8 mouse cellular contexts compared by ENCODE assay signal in genomic region chr3:95014428-95015151, GRCm38 (mm10). TPM values are rescaled to one million over a fixed set of nuclear protein-coding genes. Genes with fewer than 3 reads are reported as not detected.
DNase-seq lines count a peak whose midpoint lies in the region; ATAC-seq and TF ChIP-seq lines count a peak whose summit lies in the region.

No protein-coding gene starts in this region.

- intact Hi-C loops in left cerebral cortex, postnatal 25 days (cut with DNase I): no loop called here

- no peaks in the 10 kb centered on the region for H3K27me3 ChIP-seq in forebrain, embryonic 13.5 days
- no peaks in the 10 kb centered on the region for H3K27me3 ChIP-seq in hindbrain, embryonic 14.5 days (ENCODE audit: control insufficient read depth, insufficient read depth, low read length)
- no peaks in the 10 kb centered on the region for H3K27me3 ChIP-seq in limb, embryonic 14.5 days (ENCODE audit: control insufficient read depth, insufficient read depth, low read length)
- H3K27me3 ChIP-seq in midbrain, embryonic 13.5 days: no peaks in the 10 kb centered on the region

- H3K9me3 ChIP-seq in forebrain, embryonic 13.5 days (replicated peaks): no peaks in the 10 kb centered on the region
- H3K9me3 ChIP-seq in hindbrain, embryonic 14.5 days (ENCODE audit: control insufficient read depth, low read length): no peaks in the 10 kb centered on the region
- no peaks in the 10 kb centered on the region for H3K9me3 ChIP-seq in limb, embryonic 14.5 days (ENCODE audit: control insufficient read depth, low read length)
- H3K9me3 ChIP-seq in midbrain, embryonic 13.5 days: no peaks in the 10 kb centered on the region

- H3K27ac ChIP-seq in forebrain, embryonic 13.5 days: peak overlapping the region; percentile 76
- peak overlapping the region; percentile 97 for H3K27ac ChIP-seq in hindbrain, embryonic 14.5 days
- peak overlapping the region; percentile 68; the same call in 1 of the 2 replicates for H3K27ac ChIP-seq in limb, embryonic 14.5 days (replicated peaks; ENCODE audit: low read depth, low read length)
- peak overlapping the region; percentile 78 for H3K27ac ChIP-seq in midbrain, embryonic 13.5 days

- peak; percentile 1 for ATAC-seq in forebrain, embryonic 13.5 days
- ATAC-seq in hindbrain, embryonic 14.5 days (ENCODE audit: low FRiP score): peak; percentile 3
- no peak for ATAC-seq in limb, embryonic 14.5 days (ENCODE audit: low FRiP score, low read depth)
- peak; percentile 19 for ATAC-seq in midbrain, embryonic 13.5 days

- TF ChIP-seq POLR2A in limb, embryonic 14.5 days (IDR thresholded peaks at IDR 0.05; ENCODE audit: borderline replicate concordance, extremely low read depth, insufficient read depth, insufficient read length): no peak

- H3K36me3 ChIP-seq in forebrain, embryonic 13.5 days (ENCODE audit: poor library complexity, severe bottlenecking): peaks cover 29% of the 10 kb centered on the region
- peaks cover 27% of the 10 kb centered on the region for H3K36me3 ChIP-seq in hindbrain, embryonic 14.5 days (replicated peaks; ENCODE audit: control insufficient read depth, insufficient read depth)
- H3K36me3 ChIP-seq in limb, embryonic 14.5 days (ENCODE audit: control insufficient read depth, insufficient read depth, low read length): peaks cover 26% of the 10 kb centered on the region
- peaks cover 27% of the 10 kb centered on the region for H3K36me3 ChIP-seq in midbrain, embryonic 13.5 days

- H3K9ac ChIP-seq in forebrain, embryonic 13.5 days: peak overlapping the region; percentile 86
- H3K9ac ChIP-seq in hindbrain, embryonic 14.5 days: peak overlapping the region; percentile 75
- peak overlapping the region; percentile 71 for H3K9ac ChIP-seq in limb, embryonic 14.5 days (ENCODE audit: low read depth, low read length, severe bottlenecking)
- H3K9ac ChIP-seq in midbrain, embryonic 13.5 days (replicated peaks): peak overlapping the region; percentile 89

- H3K4me1 ChIP-seq in forebrain, embryonic 13.5 days: peaks cover 27% of the 10 kb centered on the region
- H3K4me1 ChIP-seq in hindbrain, embryonic 14.5 days (replicated peaks; ENCODE audit: control insufficient read depth, insufficient read depth, low read length): peaks cover 19% of the 10 kb centered on the region
- peaks cover 18% of the 10 kb centered on the region; the same call in 1 of the 2 replicates for H3K4me1 ChIP-seq in limb, embryonic 14.5 days (ENCODE audit: control insufficient read depth, insufficient read depth, low read length)
- peaks cover 28% of the 10 kb centered on the region for H3K4me1 ChIP-seq in midbrain, embryonic 13.5 days (replicated peaks)

- peak overlapping the region; percentile 96 for H3K4me2 ChIP-seq in forebrain, embryonic 13.5 days
- peak overlapping the region; percentile 93 for H3K4me2 ChIP-seq in hindbrain, embryonic 14.5 days (replicated peaks)
- peak overlapping the region; percentile 91 for H3K4me2 ChIP-seq in limb, embryonic 14.5 days (replicated peaks; ENCODE audit: low read depth, low read length, severe bottlenecking)
- peak overlapping the region; percentile 98 for H3K4me2 ChIP-seq in midbrain, embryonic 13.5 days (replicated peaks)

- under 1% methylated on average over 31 of the region's 44 CpGs for WGBS in forebrain, embryonic 13.5 days
- whole genome bisulfite sequencing in hindbrain, embryonic 14.5 days: under 1% methylated on average over 41 of the region's 44 CpGs
- WGBS in limb, embryonic 14.5 days: 1% methylated on average over 37 of the region's 44 CpGs
- WGBS in midbrain, embryonic 13.5 days: under 1% methylated on average over 44 of the region's 44 CpGs

- peak; percentile 31 for DNase-seq in left cerebral cortex, adult 18-20 months (ENCODE audit: low spot score in 2 of 2)
- DNase-seq in left cerebral cortex, postnatal 25 days (ENCODE audit: low spot score in 2 of 2): no peak
- peak; percentile 30 for DNase-seq in c-Kit-negative CD71-positive TER-119-positive erythroid progenitor cells, embryonic 14.5 days (ENCODE audit: low read depth, low spot score)
- DNase-seq in hindbrain, embryonic 14.5 days (ENCODE audit: low spot score): no peak
- DNase-seq in limb, embryonic 14.5 days (ENCODE audit: low spot score): peak; percentile 27
- peak; percentile 59 to 65 for DNase-seq in thymus, adult 18-20 months

- H3K4me3 ChIP-seq in forebrain, embryonic 13.5 days: peak overlapping the region; percentile 82
- peak overlapping the region; percentile 85 for H3K4me3 ChIP-seq in hindbrain, embryonic 14.5 days (replicated peaks; ENCODE audit: low read length)
- peak overlapping the region; percentile 83 for H3K4me3 ChIP-seq in limb, embryonic 14.5 days (replicated peaks; ENCODE audit: low read length)
- peak overlapping the region; percentile 82 for H3K4me3 ChIP-seq in midbrain, embryonic 13.5 days (replicated peaks)

RNA-seq across cellular contexts. Expression of gene Zfp687, which starts 0.7 kb away (rescaled TPM):
- 10 to 100 TPM; 23.1 to 24.6 TPM for total RNA-seq in left cerebral cortex, adult 18-20 months (2021)
- 10 to 100 TPM; 21.4 to 22.2 TPM for total RNA-seq in left cerebral cortex, postnatal 25 days (2021)
- 26.6 and 27.8 TPM in 2 replicates for polyA plus RNA-seq in forebrain, embryonic 13.5 days (2015; fragmentation: Nextera tagmentation; extraction: Ambion mirVana)
- 19.6 and 21.2 TPM in 2 replicates for polyA plus RNA-seq in hindbrain, embryonic 14.5 days (2014; fragmentation: Nextera tagmentation; extraction: Ambion mirVana)
- polyA plus RNA-seq in limb, embryonic 14.5 days (2012; rRNA removed): 26.8 and 28.8 TPM in 2 replicates
- polyA plus RNA-seq in limb, embryonic 14.5 days (2014; fragmentation: Nextera tagmentation; extraction: Ambion mirVana): 18.8 and 23.2 TPM in 2 replicates
- 26.2 and 28.1 TPM in 2 replicates for polyA plus RNA-seq in midbrain, embryonic 13.5 days (2015; fragmentation: Nextera tagmentation; extraction: Ambion mirVana)

RNA-seq across cellular contexts. Expression of gene Psmd4, which starts 27.8 kb away (rescaled TPM):
- 100 to 1,000 TPM; 165 to 171 TPM for total RNA-seq in left cerebral cortex, adult 18-20 months (2021)
- total RNA-seq in left cerebral cortex, postnatal 25 days (2021): 100 to 1,000 TPM; 154 to 156 TPM
- polyA plus RNA-seq in forebrain, embryonic 13.5 days (2015; fragmentation: Nextera tagmentation; extraction: Ambion mirVana): 299 and 311 TPM in 2 replicates
- 238 and 248 TPM in 2 replicates for polyA plus RNA-seq in hindbrain, embryonic 14.5 days (2014; fragmentation: Nextera tagmentation; extraction: Ambion mirVana)
- polyA plus RNA-seq in limb, embryonic 14.5 days (2012; rRNA removed): 249 and 282 TPM in 2 replicates
- 258 and 280 TPM in 2 replicates for polyA plus RNA-seq in limb, embryonic 14.5 days (2014; fragmentation: Nextera tagmentation; extraction: Ambion mirVana)
- 293 and 295 TPM in 2 replicates for polyA plus RNA-seq in midbrain, embryonic 13.5 days (2015; fragmentation: Nextera tagmentation; extraction: Ambion mirVana)

RNA-seq across cellular contexts. Expression of gene Pi4kb, which starts 40.1 kb away (rescaled TPM):
- total RNA-seq in left cerebral cortex, adult 18-20 months (2021): 10 to 100 TPM; 60.9 to 62.2 TPM
- total RNA-seq in left cerebral cortex, postnatal 25 days (2021): 10 to 100 TPM; 51.0 to 61.8 TPM
- 23.6 and 25.5 TPM in 2 replicates for polyA plus RNA-seq in forebrain, embryonic 13.5 days (2015; fragmentation: Nextera tagmentation; extraction: Ambion mirVana)
- 25.0 and 28.4 TPM in 2 replicates for polyA plus RNA-seq in hindbrain, embryonic 14.5 days (2014; fragmentation: Nextera tagmentation; extraction: Ambion mirVana)
- 54.7 and 54.8 TPM in 2 replicates for polyA plus RNA-seq in limb, embryonic 14.5 days (2012; rRNA removed)
- 30.4 and 35.6 TPM in 2 replicates for polyA plus RNA-seq in limb, embryonic 14.5 days (2014; fragmentation: Nextera tagmentation; extraction: Ambion mirVana)
- polyA plus RNA-seq in midbrain, embryonic 13.5 days (2015; fragmentation: Nextera tagmentation; extraction: Ambion mirVana): 24.7 and 25.3 TPM in 2 replicates

Comparison
In these comparisons a context has a peak if more than half of its experiments do, and no peak if none do; other contexts are left out.
1. DNase-seq: peak in left cerebral cortex, adult 18-20 months (2 of 2), c-Kit-negative CD71-positive TER-119-positive erythroid progenitor cells, embryonic 14.5 days (single experiment), limb, embryonic 14.5 days (single experiment) and thymus, adult 18-20 months (2 of 2); none in left cerebral cortex, postnatal 25 days (0 of 2) and hindbrain, embryonic 14.5 days (single experiment).
2. Peak in every context shown above with its lines, with median percentiles within 50 percentile points of each other: H3K27ac ChIP-seq, H3K4me2 ChIP-seq, H3K4me3 ChIP-seq and H3K9ac ChIP-seq.